Mouse (Mus musculus) embryonic facial prominence, embryonic 15.5 days (tissue): ENCODE results near the gene Cdh3. TPM values are rescaled to one million over a fixed set of nuclear protein-coding genes. Genes with fewer than 3 reads are reported as not detected.
A peak's percentile ranks its signal among the peaks of the same experiment; 100 is the strongest.
"Not testable (repeated sequence)": the region's sequence is repeated elsewhere in the genome, so short reads cannot be mapped to it uniquely, and the experiment has no call there.

Experiments used
- ATAC-seq: fragments of 200-750 bp; cut with Nextera tagmentation; 2 replicates; pipeline ENCODE4 v1.8.0; 2017; ENCODE audit warnings: low read depth, moderate TSS enrichment; ENCODE audit not compliant: insufficient number of reproducible peaks, low FRiP score, low TSS enrichment
- H3K27ac ChIP-seq: fragments of 300-500 bp; sonication (generic); replicated peaks from 2 replicates; pipeline ENCODE4 v1.5.1; 2015; ENCODE audit warnings: mild to moderate bottlenecking, inconsistent platforms
- H3K27me3 ChIP-seq: fragments of 300-500 bp; sonication (generic); 2 replicates; pipeline ENCODE4 v1.6.1; 2015; ENCODE audit warnings: inconsistent platforms
- H3K36me3 ChIP-seq: fragments of 300-500 bp; sonication (generic); 2 replicates; pipeline ENCODE4 v1.6.1; 2015; ENCODE audit warnings: mild to moderate bottlenecking, inconsistent platforms
- H3K4me1 ChIP-seq: fragments of 300-500 bp; sonication (generic); 2 replicates; pipeline ENCODE4 v1.6.1; 2015; ENCODE audit warnings: inconsistent platforms
- H3K4me2 ChIP-seq: fragments of 300-500 bp; sonication (generic); replicated peaks from 2 replicates; pipeline ENCODE4 v1.6.1; 2015; ENCODE audit warnings: mild to moderate bottlenecking, inconsistent platforms
- H3K4me3 ChIP-seq: fragments of 300-500 bp; sonication (generic); replicated peaks from 2 replicates; pipeline ENCODE4 v1.5.1; 2015; ENCODE audit warnings: mild to moderate bottlenecking, inconsistent platforms
- H3K9ac ChIP-seq: fragments of 300-500 bp; sonication (generic); 2 replicates; pipeline ENCODE4 v1.6.1; 2015; ENCODE audit warnings: inconsistent platforms
- H3K9me3 ChIP-seq: fragments of 300-500 bp; sonication (generic); replicated peaks from 2 replicates; pipeline ENCODE4 v1.6.1; 2016; ENCODE audit warnings: inconsistent platforms
- WGBS: fragments of 180-500 bp; shearing (Covaris S2); methylation state at CpG from one replicate; pipeline ENCODE4 v1.1.7; 2015; 5-methylcytosine and 5-hydroxymethylcytosine counted together
- polyA plus RNA-seq: library from polyadenylated mRNA; unstranded; fragments of >200 nt; fragmentation: Nextera tagmentation; extraction: Ambion mirVana; gene quantifications from 2 replicates; pipeline ENCODE4 v1.2.1, GENCODE M21; 2015

Cdh3 gene
- polyA plus RNA-seq, 1 experiment from 2014 or later, result 24.5 TPM

- 75% methylated on average over 5 of the region's 5 CpGs for WGBS
- no peak for ATAC-seq
These were observed 61.0 kb downstream of the Cdh3 start for GRCm38 (mm10) chr8:106571551-106572172.

GRCm38 (mm10) chr8:106572175-106572574, 61.5 kb downstream of the Cdh3 start:
- not testable (repeated sequence) for H3K27ac ChIP-seq, ATAC-seq, H3K4me2 ChIP-seq, H3K27me3 ChIP-seq, H3K9ac ChIP-seq, H3K9me3 ChIP-seq, H3K36me3 ChIP-seq, H3K4me3 ChIP-seq, H3K4me1 ChIP-seq
- WGBS, result 67% methylated on average over 1 of the region's 1 CpGs

More at GRCm38 (mm10) chr8:106571551-106572172, 61.0 kb downstream of the Cdh3 start:
- no peaks in the 10 kb centered on the region for H3K36me3 ChIP-seq
- no peak overlapping the region for H3K9ac ChIP-seq
- no peak overlapping the region for H3K4me3 ChIP-seq
- H3K27me3 ChIP-seq, result no peaks in the 10 kb centered on the region
- no peaks in the 10 kb centered on the region for H3K9me3 ChIP-seq
- no peaks in the 10 kb centered on the region for H3K4me1 ChIP-seq
- H3K27ac ChIP-seq, result no peak overlapping the region
- no peak overlapping the region for H3K4me2 ChIP-seq

GRCm38 (mm10) chr8:106573168-106573567, 62.5 kb downstream of the Cdh3 start, which contains the start of gene Gm10073:
TSS of gene Gm10073 (minus strand) at chr8:106573461.
- not testable (repeated sequence) for H3K9me3 ChIP-seq, H3K27ac ChIP-seq, H3K4me3 ChIP-seq, H3K27me3 ChIP-seq, H3K9ac ChIP-seq, ATAC-seq, H3K4me2 ChIP-seq, H3K4me1 ChIP-seq, H3K36me3 ChIP-seq
- WGBS, result 49% methylated on average over 20 of the region's 20 CpGs

- Histone ChIP-seq H3K36me3 (no peaks in the 10 kb centered on the region), H3K9me3 (no peaks in the 10 kb centered on the region), H3K4me2 (no peak overlapping the region), H3K9ac (no peak overlapping the region), H3K4me1 (no peaks in the 10 kb centered on the region), H3K27me3 (no peaks in the 10 kb centered on the region), H3K4me3 (no peak overlapping the region), H3K27ac (no peak overlapping the region)
- ATAC-seq, result no peak
- 87% methylated on average over 4 of the region's 4 CpGs for WGBS
These were observed 63.6 kb downstream of the Cdh3 start for GRCm38 (mm10) chr8:106574283-106574682.

- no peak for ATAC-seq
- no peaks in the 10 kb centered on the region for H3K36me3 ChIP-seq
- H3K27ac ChIP-seq, result no peak overlapping the region
- H3K9me3 ChIP-seq, result no peaks in the 10 kb centered on the region
- no peaks in the 10 kb centered on the region for H3K27me3 ChIP-seq
- no peaks in the 10 kb centered on the region for H3K4me1 ChIP-seq
- H3K4me2 ChIP-seq, result no peak overlapping the region
- no peak overlapping the region for H3K4me3 ChIP-seq
- H3K9ac ChIP-seq, result no peak overlapping the region
- 28% methylated on average over 6 of the region's 6 CpGs for WGBS
These were observed 66.3 kb downstream of the Cdh3 start for GRCm38 (mm10) chr8:106576849-106577555.

- H3K4me2 ChIP-seq, result no peak overlapping the region
- H3K9me3 ChIP-seq, result no peaks in the 10 kb centered on the region
- H3K27me3 ChIP-seq, result no peaks in the 10 kb centered on the region
- no peak overlapping the region for H3K9ac ChIP-seq
- no peak overlapping the region for H3K4me3 ChIP-seq
- H3K36me3 ChIP-seq, result no peaks in the 10 kb centered on the region
- no peaks in the 10 kb centered on the region for H3K4me1 ChIP-seq
- H3K27ac ChIP-seq, result no peak overlapping the region
- 54% methylated on average over 2 of the region's 2 CpGs for WGBS
- ATAC-seq, result no peak
These were observed 68.8 kb downstream of the Cdh3 start for GRCm38 (mm10) chr8:106579510-106579909.

GRCm38 (mm10) chr8:106581344-106582088, 70.8 kb downstream of the Cdh3 start:
- H3K4me1 ChIP-seq, result no peaks in the 10 kb centered on the region
- H3K36me3 ChIP-seq, result no peaks in the 10 kb centered on the region
- peak overlapping the region; percentile 34; the same call in 1 of the 2 replicates for H3K27ac ChIP-seq
- no peak overlapping the region for H3K9ac ChIP-seq
- ATAC-seq, result no peak
- WGBS, result 59% methylated on average over 6 of the region's 6 CpGs
- H3K27me3 ChIP-seq, result no peaks in the 10 kb centered on the region
- H3K9me3 ChIP-seq, result no peaks in the 10 kb centered on the region
- no peak overlapping the region for H3K4me3 ChIP-seq
- H3K4me2 ChIP-seq, result no peak overlapping the region

- H3K9ac ChIP-seq, result no peak overlapping the region
- no peak overlapping the region for H3K27ac ChIP-seq
- H3K27me3 ChIP-seq, result no peaks in the 10 kb centered on the region
- WGBS, result 73% methylated on average over 11 of the region's 11 CpGs
- H3K4me1 ChIP-seq, result no peaks in the 10 kb centered on the region
- H3K36me3 ChIP-seq, result no peaks in the 10 kb centered on the region
- H3K9me3 ChIP-seq, result no peaks in the 10 kb centered on the region
- H3K4me2 ChIP-seq, result no peak overlapping the region
- no peak overlapping the region for H3K4me3 ChIP-seq
- no peak for ATAC-seq
These were observed 74.4 kb downstream of the Cdh3 start for GRCm38 (mm10) chr8:106584942-106585670.

- WGBS, result 87% methylated on average over 3 of the region's 3 CpGs
- no peaks in the 10 kb centered on the region for H3K27me3 ChIP-seq
- no peak for ATAC-seq
- H3K27ac ChIP-seq, result no peak overlapping the region
- no peak overlapping the region for H3K4me3 ChIP-seq
- no peaks in the 10 kb centered on the region for H3K36me3 ChIP-seq
- no peaks in the 10 kb centered on the region for H3K4me1 ChIP-seq
- H3K9me3 ChIP-seq, result no peaks in the 10 kb centered on the region
- no peak overlapping the region for H3K9ac ChIP-seq
- H3K4me2 ChIP-seq, result no peak overlapping the region
These were observed 75.0 kb downstream of the Cdh3 start for GRCm38 (mm10) chr8:106585671-106586037.

- no peak overlapping the region for H3K4me3 ChIP-seq
- H3K4me1 ChIP-seq, result no peaks in the 10 kb centered on the region
- H3K4me2 ChIP-seq, result no peak overlapping the region
- H3K27me3 ChIP-seq, result no peaks in the 10 kb centered on the region
- 69% methylated on average over 8 of the region's 8 CpGs for WGBS
- H3K27ac ChIP-seq, result no peak overlapping the region
- no peaks in the 10 kb centered on the region for H3K36me3 ChIP-seq
- no peaks in the 10 kb centered on the region for H3K9me3 ChIP-seq
- ATAC-seq, result no peak
- H3K9ac ChIP-seq, result no peak overlapping the region
These were observed 76.2 kb downstream of the Cdh3 start for GRCm38 (mm10) chr8:106586896-106587295.
